Mouse (Mus musculus) small intestine, adult 2 months (tissue): ENCODE measurements around the gene Ttc28.

Source experiments
- CTCF ChIP-seq: fragments of 200-500 bp; IDR thresholded peaks from 2 replicates; pipeline ENCODE4 v1.5.1; 2012; ENCODE audit warnings: low read depth, mild to moderate bottlenecking, control low read depth, inconsistent platforms, low read length, moderate library complexity, mixed read lengths; ENCODE audit not compliant: insufficient replicate concordance, insufficient read length; ENCODE audit errors: extremely low read depth
- POLR2A ChIP-seq: fragments of 200-500 bp; IDR thresholded peaks from 2 replicates; pipeline ENCODE4 v1.6.1; 2012; ENCODE audit warnings: low read depth, mild to moderate bottlenecking, control low read depth, inconsistent platforms, low read length, moderate library complexity

DNA sequence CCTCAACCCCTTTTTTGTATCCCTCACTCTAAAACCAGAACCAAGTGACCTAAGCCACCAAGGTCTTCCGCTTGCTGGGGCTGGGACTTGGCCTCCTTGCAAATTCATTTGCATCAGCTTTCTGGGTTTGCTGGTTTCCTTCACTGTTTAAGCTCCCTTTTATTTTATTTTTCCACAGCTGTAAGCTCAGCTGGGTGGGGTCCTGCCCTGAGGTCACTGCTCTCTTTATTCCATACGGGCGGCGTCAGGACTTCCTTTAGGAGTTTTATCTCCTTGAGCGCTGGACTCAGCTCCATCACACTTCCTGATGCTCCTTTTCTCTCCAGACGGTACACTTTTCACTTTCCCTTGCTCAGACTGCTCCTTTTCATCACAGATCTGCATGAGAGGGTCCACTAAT, 231.8 kb downstream of the Ttc28 start:
- no peak for TF ChIP-seq POLR2A
- TF ChIP-seq CTCF: no peak
